Mouse (Mus musculus): ENCODE measurements at regions not wholly inside any gene's neighbourhood (a gene's known extent, or its start where the extent isn't known, plus 50 kb on each side); places are given as distances from the start of the nearest gene placed in this dataset.

DNA sequence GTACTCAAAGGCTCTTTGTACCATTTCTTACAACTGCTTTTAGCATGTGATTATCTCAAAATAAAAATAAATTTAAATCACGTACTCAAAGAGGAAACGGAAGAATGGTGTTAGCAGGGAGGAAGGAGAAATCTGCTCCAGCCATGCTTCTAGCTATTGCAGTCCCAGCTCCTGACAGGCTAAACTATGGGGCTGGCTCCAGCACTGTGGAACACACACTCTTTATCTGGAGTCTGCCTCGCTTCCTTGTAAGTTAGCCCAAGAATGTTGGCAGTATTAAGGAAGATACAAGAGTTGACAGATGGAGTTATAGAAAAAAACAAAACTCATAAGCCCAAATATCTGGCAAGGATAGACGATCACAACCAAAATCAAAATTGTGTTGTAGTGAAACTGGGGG is 161.5 kb upstream of the AI593442 start:
- Histone ChIP-seq H3K4me3 (no peak overlapping the region), H3K36me3 (no peaks in the 10 kb centered on the region), H3K27me3 (replicated peaks) (no peaks in the 10 kb centered on the region), H3K4me1 (replicated peaks) (0 out of 2 replicates have a peak, but pooled peaks cover under 1% of the 10 kb centered on the region), H3K9ac (no peak overlapping the region), H3K9me3 (replicated peaks) (no peaks in the 10 kb centered on the region), H3K4me2 (no peak overlapping the region), H3K27ac (ENCODE audit: poor library complexity, severe bottlenecking) (no peak overlapping the region)
- no peak for ATAC-seq (ENCODE audit: insufficient number of reproducible peaks, low FRiP score)
- 64% methylated on average over 4 of the region's 4 CpGs for WGBS

DNA sequence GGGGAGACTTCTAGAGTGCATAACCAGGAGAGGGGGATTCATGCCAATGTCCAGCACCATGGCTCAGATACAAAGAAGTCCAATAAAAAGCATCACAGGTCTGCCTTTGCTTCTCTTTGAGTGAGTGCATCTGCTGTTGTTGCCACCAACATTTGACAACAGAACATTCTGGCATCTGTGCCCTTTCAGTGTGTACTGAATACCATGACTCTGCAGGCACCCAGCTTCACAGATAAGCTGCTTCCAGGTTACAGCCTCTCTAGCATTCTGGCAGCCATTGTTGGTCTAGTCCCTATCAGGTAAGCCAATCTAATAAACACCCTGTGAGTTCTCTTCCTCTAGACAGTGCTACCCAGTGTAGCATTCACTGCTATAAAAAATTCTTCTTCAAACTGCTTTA is 160.4 kb upstream of the AI593442 start:
- H3K4me3 ChIP-seq: no peak overlapping the region
- no peak overlapping the region for H3K9ac ChIP-seq
- 0 out of 2 replicates have a peak, but pooled peaks cover 6% of the 10 kb centered on the region for H3K4me1 ChIP-seq (replicated peaks)
- no peaks in the 10 kb centered on the region for H3K36me3 ChIP-seq
- H3K27me3 ChIP-seq (replicated peaks): no peaks in the 10 kb centered on the region
- no peaks in the 10 kb centered on the region for H3K9me3 ChIP-seq (replicated peaks)
- no peak overlapping the region for H3K27ac ChIP-seq (ENCODE audit: poor library complexity, severe bottlenecking)
- no peak overlapping the region for H3K4me2 ChIP-seq
- ATAC-seq (ENCODE audit: insufficient number of reproducible peaks, low FRiP score): no peak

DNA sequence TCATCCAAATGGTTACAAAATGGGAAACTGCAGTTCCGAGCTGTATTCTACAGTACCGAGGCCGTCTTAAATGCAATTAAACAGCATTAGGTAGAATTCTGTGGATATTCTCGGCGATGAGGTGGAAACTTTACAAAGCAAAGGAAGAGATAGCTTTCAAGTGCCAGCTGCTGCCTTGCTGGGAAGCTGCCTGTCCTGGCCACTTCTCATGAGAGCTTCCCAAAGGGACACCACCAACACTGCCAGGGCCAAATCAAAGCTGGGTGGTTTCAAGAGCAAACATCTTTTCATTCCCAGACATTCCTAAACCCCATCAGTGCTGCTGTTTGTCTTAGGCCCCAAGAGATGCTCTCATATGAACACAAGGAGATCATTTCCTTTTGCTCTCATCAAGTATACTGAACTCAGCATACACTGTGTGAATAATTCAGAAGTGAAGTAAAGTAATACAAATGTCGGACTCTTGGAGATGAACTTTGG is 156.6 kb upstream of the AI593442 start:
- no peaks in the 10 kb centered on the region for H3K27me3 ChIP-seq (replicated peaks)
- H3K27ac ChIP-seq (ENCODE audit: poor library complexity, severe bottlenecking): no peak overlapping the region
- no peak overlapping the region for H3K4me3 ChIP-seq
- no peaks in the 10 kb centered on the region for H3K36me3 ChIP-seq
- H3K9ac ChIP-seq: no peak overlapping the region
- 0 out of 2 replicates have a peak, but pooled peaks cover 6% of the 10 kb centered on the region for H3K4me1 ChIP-seq (replicated peaks)
- no peak overlapping the region for H3K4me2 ChIP-seq
- WGBS: 67% methylated on average over 6 of the region's 6 CpGs
- ATAC-seq (ENCODE audit: insufficient number of reproducible peaks, low FRiP score): no peak
- no peaks in the 10 kb centered on the region for H3K9me3 ChIP-seq (replicated peaks)

DNA sequence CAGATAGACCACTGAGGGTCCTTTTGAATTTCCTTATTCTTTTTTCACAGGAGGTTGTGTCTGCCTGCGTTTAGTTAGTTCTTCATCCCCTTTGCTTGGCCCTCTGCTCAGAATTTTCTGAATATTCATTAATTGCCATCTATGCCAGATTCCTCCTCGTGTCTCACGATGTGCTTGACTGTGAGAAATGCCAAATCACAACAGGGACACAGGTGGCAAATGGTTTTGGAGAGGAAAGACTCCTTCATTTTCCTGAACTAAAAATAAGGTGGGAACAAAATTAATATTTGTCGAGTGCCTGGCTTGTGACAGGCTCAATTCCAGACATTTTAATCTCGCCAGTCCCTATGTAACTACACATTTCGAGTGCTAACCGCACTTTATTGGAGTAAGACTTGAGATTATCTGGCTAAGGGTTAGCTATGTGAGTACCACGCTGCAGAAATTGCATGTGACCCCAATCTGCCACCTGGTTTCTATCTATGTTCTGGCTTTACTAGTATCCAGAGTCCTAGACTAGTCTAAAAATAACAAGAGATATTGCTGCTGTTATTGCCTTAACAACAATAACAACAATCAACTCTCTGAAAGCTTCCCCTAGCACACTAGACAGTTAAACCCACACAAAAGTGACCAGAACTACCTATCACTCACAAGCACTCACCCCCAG is 156.0 kb upstream of the AI593442 start:
- Histone ChIP-seq H3K4me1 (replicated peaks) (0 out of 2 replicates have a peak, but pooled peaks cover 6% of the 10 kb centered on the region), H3K4me2 (no peak overlapping the region), H3K4me3 (no peak overlapping the region), H3K9me3 (replicated peaks) (no peaks in the 10 kb centered on the region), H3K27ac (ENCODE audit: poor library complexity, severe bottlenecking) (no peak overlapping the region), H3K9ac (no peak overlapping the region), H3K36me3 (no peaks in the 10 kb centered on the region), H3K27me3 (replicated peaks) (no peaks in the 10 kb centered on the region)
- WGBS: 67% methylated on average over 8 of the region's 8 CpGs
- ATAC-seq (ENCODE audit: insufficient number of reproducible peaks, low FRiP score): no peak

DNA sequence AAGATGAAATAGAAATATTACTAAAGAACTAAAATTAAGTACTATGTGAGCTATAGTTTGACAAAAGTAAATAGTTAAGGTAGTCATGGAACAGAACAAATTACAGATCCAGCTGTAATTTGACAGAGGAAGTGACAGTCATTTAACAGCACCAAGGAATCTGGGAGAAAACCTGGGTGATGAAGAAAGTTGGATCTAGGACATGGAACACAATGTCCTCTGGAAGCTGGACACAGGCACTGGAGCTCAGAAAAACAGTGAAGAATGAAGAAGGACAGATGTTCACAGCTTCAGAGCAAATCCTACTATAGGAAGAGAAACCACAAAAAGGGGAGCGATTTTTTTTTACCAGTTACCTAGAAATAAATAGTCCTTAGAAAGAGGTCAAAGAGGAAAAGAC is 147.2 kb upstream of the AI593442 start:
- H3K9me3 ChIP-seq (replicated peaks): no peaks in the 10 kb centered on the region
- H3K4me2 ChIP-seq: no peak overlapping the region
- H3K27me3 ChIP-seq (replicated peaks): no peaks in the 10 kb centered on the region
- H3K36me3 ChIP-seq: no peaks in the 10 kb centered on the region
- H3K4me3 ChIP-seq: no peak overlapping the region
- no peak for ATAC-seq (ENCODE audit: insufficient number of reproducible peaks, low FRiP score)
- no peak overlapping the region for H3K27ac ChIP-seq (ENCODE audit: poor library complexity, severe bottlenecking)
- H3K4me1 ChIP-seq (replicated peaks): no peaks in the 10 kb centered on the region
- H3K9ac ChIP-seq: no peak overlapping the region
- 75% methylated on average over 1 of the region's 1 CpGs for WGBS

DNA sequence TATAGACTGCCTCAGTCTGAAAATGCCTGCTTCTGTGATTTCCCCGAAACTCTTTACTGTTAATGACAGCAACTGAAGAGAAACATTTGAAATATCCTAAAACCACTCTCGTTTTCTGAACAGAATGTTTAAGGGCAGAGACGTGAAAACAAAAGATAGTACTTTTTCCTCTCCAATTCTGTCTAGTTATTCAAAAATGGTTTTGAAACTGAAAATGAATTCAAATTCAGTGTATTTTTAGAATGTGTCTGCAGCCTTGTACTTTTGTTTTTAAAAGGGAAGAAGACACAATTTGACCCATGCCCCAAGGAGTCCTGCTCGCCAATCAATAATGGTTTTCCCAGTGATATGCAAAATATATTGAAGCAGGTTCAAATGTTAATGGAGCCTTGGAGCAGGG is 136.7 kb upstream of the AI593442 start:
- no peak overlapping the region for H3K4me3 ChIP-seq
- H3K4me2 ChIP-seq: no peak overlapping the region
- H3K27me3 ChIP-seq (replicated peaks): no peaks in the 10 kb centered on the region
- no peaks in the 10 kb centered on the region for H3K9me3 ChIP-seq (replicated peaks)
- no peak overlapping the region for H3K9ac ChIP-seq
- no peak for ATAC-seq (ENCODE audit: insufficient number of reproducible peaks, low FRiP score)
- H3K27ac ChIP-seq (ENCODE audit: poor library complexity, severe bottlenecking): no peak overlapping the region
- H3K4me1 ChIP-seq (replicated peaks): no peaks in the 10 kb centered on the region
- H3K36me3 ChIP-seq: no peaks in the 10 kb centered on the region
- WGBS: 73% methylated on average over 4 of the region's 4 CpGs

DNA sequence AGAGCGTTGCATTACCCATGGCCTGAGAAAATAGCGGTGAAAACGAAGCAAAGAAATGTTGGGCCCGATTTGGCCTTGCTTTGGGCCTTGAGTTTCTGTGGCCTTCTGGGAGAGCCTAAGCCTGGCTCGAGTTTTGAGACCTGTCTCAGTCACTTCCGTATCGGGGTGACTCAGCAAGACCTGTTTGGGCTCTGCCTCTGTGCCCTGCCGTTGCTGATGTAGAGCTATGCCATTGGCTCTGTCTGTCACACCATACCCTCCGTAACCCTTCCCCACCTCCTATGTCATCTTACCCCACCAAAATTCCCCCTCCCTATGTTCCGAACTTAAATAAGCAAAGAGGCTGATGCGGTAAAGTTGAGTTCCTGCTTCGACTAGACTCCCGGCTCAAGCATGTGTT is 123.4 kb upstream of the AI593442 start:
- no peaks in the 10 kb centered on the region for H3K36me3 ChIP-seq
- H3K27me3 ChIP-seq (replicated peaks): no peaks in the 10 kb centered on the region
- H3K27ac ChIP-seq (ENCODE audit: poor library complexity, severe bottlenecking): no peak overlapping the region
- H3K4me1 ChIP-seq (replicated peaks): no peaks in the 10 kb centered on the region
- no peak overlapping the region for H3K9ac ChIP-seq
- no peak overlapping the region for H3K4me3 ChIP-seq
- no peak for ATAC-seq (ENCODE audit: insufficient number of reproducible peaks, low FRiP score)
- H3K9me3 ChIP-seq (replicated peaks): no peaks in the 10 kb centered on the region
- no peak overlapping the region for H3K4me2 ChIP-seq
- WGBS: 89% methylated on average over 13 of the region's 13 CpGs

DNA sequence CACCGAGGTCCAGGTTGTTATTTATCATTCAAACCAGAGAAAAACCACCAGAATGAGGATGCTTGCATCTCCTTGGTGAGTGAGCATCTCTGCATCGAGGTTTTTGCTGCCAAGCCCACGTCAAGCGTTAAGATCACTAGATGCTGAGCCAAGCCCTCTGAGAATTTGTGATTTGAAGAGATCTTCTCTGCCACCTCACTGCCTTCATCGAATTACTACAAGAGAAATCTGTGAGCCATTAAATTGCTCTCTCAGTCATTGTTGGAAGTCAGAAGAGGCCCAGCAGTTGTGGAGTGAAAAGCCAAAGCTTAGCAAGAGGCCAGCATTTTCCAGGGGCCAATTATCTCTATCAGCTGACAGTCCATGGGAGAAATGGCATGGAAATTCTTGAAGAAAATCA is 122.2 kb upstream of the AI593442 start:
- Histone ChIP-seq H3K9ac (no peak overlapping the region), H3K9me3 (replicated peaks) (no peaks in the 10 kb centered on the region), H3K27ac (ENCODE audit: poor library complexity, severe bottlenecking) (no peak overlapping the region), H3K4me2 (no peak overlapping the region), H3K4me3 (no peak overlapping the region), H3K36me3 (no peaks in the 10 kb centered on the region), H3K4me1 (replicated peaks) (no peaks in the 10 kb centered on the region), H3K27me3 (replicated peaks) (no peaks in the 10 kb centered on the region)
- 78% methylated on average over 5 of the region's 5 CpGs for WGBS
- no peak for ATAC-seq (ENCODE audit: insufficient number of reproducible peaks, low FRiP score)

DNA sequence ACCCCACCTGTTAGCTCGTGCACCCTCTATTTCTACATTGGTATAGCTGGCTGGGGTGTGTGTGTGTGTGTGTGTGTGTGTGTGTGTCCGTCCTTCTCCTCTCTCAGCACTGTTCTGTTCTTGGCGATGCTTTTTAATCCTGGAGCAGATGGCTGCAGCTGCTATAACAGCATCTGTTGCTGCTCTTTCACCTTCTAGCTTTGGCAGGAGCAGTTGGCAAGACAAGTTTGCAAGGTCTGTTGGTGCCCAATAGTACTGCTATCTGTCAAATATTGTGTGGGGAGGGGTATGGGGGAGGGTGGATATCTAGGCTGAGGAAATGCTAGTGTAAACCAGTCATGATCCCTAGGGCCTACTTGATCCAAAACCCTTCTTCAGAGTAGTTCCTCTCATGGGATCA is 120.9 kb upstream of the AI593442 start:
- no peaks in the 10 kb centered on the region for H3K4me1 ChIP-seq (replicated peaks)
- H3K9me3 ChIP-seq (replicated peaks): no peaks in the 10 kb centered on the region
- no peak overlapping the region for H3K27ac ChIP-seq (ENCODE audit: poor library complexity, severe bottlenecking)
- 63% methylated on average over 3 of the region's 3 CpGs for whole genome bisulfite sequencing
- H3K4me2 ChIP-seq: no peak overlapping the region
- H3K27me3 ChIP-seq (replicated peaks): no peaks in the 10 kb centered on the region
- H3K36me3 ChIP-seq: no peaks in the 10 kb centered on the region
- no peak overlapping the region for H3K4me3 ChIP-seq
- ATAC-seq (ENCODE audit: insufficient number of reproducible peaks, low FRiP score): no peak
- H3K9ac ChIP-seq: no peak overlapping the region

DNA sequence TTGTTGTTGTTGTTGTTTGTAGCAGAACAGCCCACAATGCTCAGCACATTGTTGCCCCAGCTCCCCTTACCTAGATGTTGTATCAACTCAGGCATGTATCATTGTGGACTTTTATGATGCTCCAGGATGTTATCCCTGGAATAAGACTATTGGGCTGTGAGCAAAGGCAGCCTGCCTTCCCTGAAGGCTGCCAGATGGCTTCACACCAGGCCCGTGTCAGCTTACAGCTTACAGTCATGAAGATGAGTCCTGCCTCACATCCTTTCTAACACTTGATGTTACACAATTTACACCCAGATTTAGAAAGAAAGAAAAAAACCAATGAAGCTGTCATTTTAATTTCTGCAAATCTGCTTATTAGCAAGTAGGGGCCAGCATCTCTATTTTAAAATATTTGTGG is 113.0 kb upstream of the AI593442 start:
- H3K4me3 ChIP-seq: no peak overlapping the region
- no peak overlapping the region for H3K9ac ChIP-seq
- H3K4me1 ChIP-seq (replicated peaks): no peaks in the 10 kb centered on the region
- no peaks in the 10 kb centered on the region for H3K27me3 ChIP-seq (replicated peaks)
- H3K36me3 ChIP-seq: no peaks in the 10 kb centered on the region
- 0 out of 2 replicates have a peak, but pooled peaks cover 3% of the 10 kb centered on the region for H3K9me3 ChIP-seq (replicated peaks)
- WGBS: 50% methylated on average over 1 of the region's 1 CpGs
- no peak overlapping the region for H3K27ac ChIP-seq (ENCODE audit: poor library complexity, severe bottlenecking)
- ATAC-seq (ENCODE audit: insufficient number of reproducible peaks, low FRiP score): no peak
- H3K4me2 ChIP-seq: no peak overlapping the region

DNA sequence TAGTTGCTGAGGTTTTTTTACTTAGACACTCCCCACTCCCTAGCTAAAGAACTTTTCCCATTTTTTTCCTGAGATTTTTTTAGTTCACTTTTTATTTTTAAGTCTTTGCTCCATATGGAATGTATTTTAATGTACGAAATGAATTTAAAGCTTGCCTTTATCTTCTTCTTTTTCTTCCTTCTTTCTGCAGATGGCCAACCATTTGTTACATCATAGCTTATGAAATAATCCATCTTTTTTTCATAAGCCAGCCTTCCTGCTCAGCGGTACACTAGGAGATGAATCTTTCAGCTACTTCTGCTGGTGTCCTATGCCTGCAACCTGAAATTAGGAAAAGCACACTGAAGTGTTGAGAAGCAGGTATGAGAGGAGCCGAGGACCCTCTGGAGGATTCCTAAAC is 102.9 kb upstream of the AI593442 start:
- H3K4me1 ChIP-seq (replicated peaks): no peaks in the 10 kb centered on the region
- H3K27ac ChIP-seq (ENCODE audit: poor library complexity, severe bottlenecking): no peak overlapping the region
- ATAC-seq (ENCODE audit: insufficient number of reproducible peaks, low FRiP score): no peak
- no peaks in the 10 kb centered on the region for H3K36me3 ChIP-seq
- no peaks in the 10 kb centered on the region for H3K27me3 ChIP-seq (replicated peaks)
- WGBS: 78% methylated on average over 3 of the region's 3 CpGs
- H3K4me2 ChIP-seq: no peak overlapping the region
- no peak overlapping the region for H3K9ac ChIP-seq
- no peak overlapping the region for H3K4me3 ChIP-seq
- H3K9me3 ChIP-seq (replicated peaks): no peaks in the 10 kb centered on the region

DNA sequence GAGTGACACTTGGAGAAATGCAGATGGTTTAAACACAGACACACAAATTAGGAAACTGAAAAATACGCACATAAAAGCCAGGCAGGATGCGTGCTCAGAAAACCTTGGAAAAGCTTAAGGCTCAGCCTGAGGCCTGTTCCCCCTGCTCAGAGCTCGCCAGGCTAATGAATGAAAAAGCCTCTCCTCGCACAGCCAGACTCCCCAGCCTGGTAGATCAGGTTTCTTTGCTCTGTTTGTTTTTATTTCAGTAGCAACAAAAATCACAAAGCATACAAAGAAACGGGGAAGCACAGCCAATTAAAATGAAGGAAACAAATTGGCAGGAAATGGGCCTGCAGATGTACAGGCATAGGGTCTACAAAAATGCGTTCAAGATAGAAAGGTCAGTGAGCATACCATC is 97.0 kb upstream of the AI593442 start:
- no peaks in the 10 kb centered on the region for H3K4me1 ChIP-seq (replicated peaks)
- 51% methylated on average over 6 of the region's 6 CpGs for WGBS
- no peak overlapping the region for H3K4me2 ChIP-seq
- H3K9ac ChIP-seq: no peak overlapping the region
- H3K9me3 ChIP-seq (replicated peaks): no peaks in the 10 kb centered on the region
- H3K27ac ChIP-seq (ENCODE audit: poor library complexity, severe bottlenecking): no peak overlapping the region
- H3K27me3 ChIP-seq (replicated peaks): no peaks in the 10 kb centered on the region
- H3K36me3 ChIP-seq: no peaks in the 10 kb centered on the region
- H3K4me3 ChIP-seq: no peak overlapping the region
- no peak for ATAC-seq (ENCODE audit: insufficient number of reproducible peaks, low FRiP score)

All from heart, embryonic 12.5 days (tissue).